Mouse (Mus musculus): Measurements from ENCODE around the gene Cnksr1.
"Not testable (repeated sequence)": the region's sequence is repeated elsewhere in the genome, so short reads cannot be mapped to it uniquely, and the experiment has no call there.

Gene Cnksr1

DNA sequence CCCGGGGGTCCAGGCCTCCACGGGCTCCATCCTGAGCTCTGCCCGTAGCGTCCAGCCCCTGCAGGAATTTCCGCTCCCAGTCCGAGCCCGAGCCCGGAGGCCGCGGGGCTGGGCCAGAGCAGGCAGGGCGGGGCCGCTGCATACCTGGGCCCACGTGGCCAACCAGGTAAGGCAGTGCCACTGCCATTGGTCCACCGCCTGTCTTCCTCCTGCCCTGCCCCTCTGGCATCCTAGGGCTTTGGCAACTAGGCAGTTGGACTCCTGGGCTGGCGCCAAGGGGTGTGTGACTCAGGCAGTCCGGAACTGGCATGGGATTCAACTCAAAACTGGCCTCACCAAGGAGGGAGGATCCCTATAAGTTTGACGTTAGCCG is at the start of gene Cnksr1:
TSS of gene Cnksr1 (minus strand) at position 121 of the 373 bp plus-strand sequence.
- no peak for DNase-seq (ENCODE audit: extremely low read depth, low read depth)

DNA sequence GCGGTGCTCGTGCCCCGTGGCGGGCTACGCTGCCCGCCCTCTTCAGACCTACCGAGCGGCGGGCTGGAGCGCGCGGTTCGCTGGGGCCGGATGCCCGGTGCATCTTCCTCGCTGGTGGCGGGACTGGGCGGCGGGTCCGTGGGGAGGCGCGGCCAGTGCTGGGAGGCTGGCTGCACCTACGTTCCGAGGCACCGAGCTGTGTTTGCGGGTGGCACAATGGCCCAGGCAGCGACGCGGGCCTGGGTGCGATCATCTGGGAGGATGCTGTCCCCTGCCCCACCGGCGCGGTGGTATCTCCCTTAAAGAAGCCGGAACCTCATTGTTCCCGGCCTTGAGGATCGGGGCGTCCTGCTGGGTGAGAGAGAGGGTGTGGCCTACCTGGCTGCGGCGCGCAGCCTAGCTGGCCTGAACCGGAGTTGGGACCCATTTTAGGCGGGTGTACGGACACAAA is 49.4 kb upstream of the Cnksr1 start, which contains the start of gene Pdik1l:
TSS of gene Pdik1l (minus strand) at position 321 of the 451 bp plus-strand sequence.
- DNase-seq (ENCODE audit: extremely low read depth, low read depth) = peak; percentile 76

DNA sequence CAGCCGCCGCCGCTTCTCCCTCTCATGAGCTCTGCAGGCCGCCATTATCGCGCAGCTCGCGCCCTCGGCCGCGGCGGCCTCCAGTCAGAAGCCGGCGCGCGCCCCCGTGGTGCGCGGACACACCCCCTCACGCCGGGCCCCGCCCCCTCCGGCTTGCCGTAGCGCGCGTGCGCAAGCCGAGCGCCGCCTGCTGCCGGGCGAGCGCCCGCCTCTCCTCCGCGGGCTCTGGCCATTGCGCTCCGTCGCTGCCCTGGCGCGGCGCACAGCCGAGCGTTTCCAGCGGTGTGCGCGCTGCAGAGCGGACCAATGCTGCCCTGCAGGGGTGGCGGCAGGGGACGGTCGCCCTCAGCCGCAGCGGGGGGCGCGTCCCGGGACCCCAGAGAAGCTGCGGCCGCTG is 49.0 kb upstream of the Cnksr1 start:
- peak; percentile 44 for DNase-seq (ENCODE audit: extremely low read depth, low read depth)

DNA sequence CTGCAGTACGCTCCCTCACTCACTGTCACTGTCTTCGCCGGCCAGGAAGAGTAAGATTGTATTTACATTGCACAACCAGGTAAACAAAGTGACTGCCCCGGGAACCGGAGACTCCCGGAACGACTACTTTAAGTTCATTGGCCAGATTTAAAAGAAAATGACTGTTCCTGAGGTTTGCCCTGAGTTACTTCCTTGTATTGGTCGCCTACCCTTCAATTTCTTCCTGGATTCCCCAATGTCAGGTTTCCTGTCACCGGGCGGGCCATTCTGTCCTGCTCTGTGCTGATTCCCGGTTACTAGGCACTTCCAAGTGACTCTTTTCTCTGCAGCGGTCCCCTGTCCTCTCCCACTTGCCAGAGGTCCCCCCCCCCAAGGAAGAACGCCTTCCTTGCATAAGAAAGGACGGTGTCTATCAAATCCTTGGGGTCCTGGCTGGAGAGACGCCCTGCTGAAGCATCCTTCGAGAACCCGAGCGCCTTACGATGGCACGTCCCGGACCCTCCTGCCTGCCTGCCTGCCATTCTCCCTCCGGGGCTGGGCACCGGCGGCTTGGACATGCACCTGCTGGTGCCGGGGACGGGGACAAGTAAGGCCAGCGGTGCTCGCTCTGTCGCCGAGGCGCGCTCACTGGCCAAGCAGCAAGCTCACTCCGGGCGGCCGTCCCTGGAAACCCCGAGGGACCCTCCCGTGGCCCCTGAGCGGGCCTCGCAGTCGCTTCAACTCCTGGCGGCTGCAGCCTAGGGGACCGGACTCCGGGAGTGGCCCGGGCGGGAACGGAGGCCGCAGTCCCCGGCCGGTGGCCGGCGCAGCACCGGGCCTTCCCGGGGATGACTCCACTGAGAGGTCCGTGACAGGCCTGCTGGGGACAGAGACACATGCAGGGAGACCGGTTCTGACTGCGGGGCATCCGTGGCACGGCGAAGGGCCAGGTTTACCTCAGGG is 48.3 kb upstream of the Cnksr1 start:
- DNase-seq (ENCODE audit: extremely low read depth, low read depth) = no peak

DNA sequence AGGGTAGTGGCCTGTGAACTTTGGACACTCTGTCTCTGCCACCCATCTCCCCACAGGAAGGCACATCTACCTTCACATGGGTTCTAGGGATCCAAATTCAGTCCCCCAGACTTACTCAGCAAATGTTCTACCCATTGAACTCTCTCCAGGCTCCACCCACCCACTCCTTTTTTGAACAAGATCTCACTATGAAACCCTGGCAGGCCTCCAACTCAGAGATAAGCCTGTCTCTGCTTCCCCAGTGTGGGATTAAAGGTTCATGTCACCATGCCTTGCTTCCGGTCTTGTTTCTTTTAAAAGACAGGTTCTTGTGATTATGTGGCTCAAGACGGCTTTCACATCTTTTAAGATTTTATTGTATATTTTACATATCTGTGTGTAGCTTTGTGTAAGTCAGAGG is 46.7 kb upstream of the Cnksr1 start:
- peak; percentile 82 for DNase-seq (ENCODE audit: extremely low read depth, low read depth)

DNA sequence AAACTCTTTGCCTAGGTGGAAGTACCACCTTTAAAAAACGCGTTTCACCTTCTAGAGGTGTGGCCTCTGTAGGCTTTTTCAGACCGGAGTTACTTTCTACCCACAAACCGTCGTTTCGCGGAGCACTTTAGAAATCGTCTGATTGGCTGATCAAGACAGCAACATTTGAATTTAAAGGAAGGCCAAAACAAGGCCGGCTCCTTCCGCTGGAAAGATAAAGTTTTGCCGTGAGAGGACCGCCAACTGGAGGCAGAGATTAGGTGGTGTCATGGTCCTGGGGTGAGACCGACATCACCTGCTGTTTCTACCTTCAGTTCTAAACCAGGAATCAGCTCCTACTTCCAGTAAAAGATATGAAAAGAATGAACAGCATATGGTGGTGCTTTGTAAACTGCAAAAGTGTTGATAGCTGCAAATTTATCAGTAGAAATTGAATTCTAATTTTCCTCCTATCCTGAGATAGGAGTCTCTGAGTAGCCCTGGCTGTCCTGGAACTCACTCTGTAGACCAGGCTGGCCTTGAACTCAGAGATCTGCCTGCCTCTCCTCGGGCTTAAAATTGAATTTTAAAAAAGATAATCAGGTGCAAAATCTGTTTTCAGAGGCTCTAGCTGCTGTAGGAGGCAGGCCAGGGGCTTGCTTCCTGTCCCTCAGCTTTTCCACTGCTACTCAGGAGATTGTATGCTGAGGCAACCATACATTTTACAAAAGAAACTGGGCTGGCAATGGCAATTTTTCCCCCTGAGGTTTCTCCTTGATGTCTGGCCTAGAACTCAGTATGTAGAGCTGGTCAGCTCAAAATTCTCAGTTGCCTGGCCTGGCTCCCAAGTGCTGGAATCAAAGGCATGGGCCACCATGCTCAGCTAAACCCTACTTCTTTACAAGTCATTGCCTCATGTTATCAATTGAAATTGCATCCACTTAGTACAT is 35.5 kb upstream of the Cnksr1 start:
- DNase-seq (ENCODE audit: extremely low read depth, low read depth) = peak; percentile 96

DNA sequence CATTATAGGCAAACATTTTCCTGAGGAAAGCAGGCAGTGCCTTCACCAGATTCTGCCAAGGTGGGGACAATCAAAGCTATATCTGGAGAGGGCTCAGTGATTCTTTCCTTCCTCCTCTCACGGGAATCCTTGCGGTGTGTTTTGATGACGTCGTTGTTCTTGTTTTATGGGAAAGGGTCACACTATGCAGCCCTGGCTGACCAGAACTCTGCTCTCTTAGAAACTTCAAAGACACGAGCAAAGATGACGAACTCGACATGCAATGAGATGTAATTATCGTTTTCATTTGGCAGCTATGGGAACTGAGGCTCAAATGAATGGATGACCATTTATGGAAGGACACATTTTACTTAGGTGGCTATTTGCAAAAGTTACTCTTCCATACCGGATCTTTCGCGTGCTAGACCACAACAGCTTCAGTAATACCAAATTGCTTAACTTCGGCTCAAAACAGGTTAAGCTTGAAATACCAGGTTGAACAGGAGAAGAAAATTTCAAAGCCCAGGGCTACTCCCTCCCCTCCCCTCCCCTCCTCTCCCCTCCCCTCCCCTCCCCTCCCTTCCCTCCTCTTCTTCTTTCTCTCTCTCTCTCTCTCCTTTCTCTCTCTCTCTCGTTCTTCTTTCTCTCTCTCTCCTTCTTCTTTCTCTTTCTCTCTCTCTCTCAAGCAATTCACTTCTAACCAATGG is 34.7 kb upstream of the Cnksr1 start:
- DNase-seq (ENCODE audit: extremely low read depth, low read depth) = no peak

DNA sequence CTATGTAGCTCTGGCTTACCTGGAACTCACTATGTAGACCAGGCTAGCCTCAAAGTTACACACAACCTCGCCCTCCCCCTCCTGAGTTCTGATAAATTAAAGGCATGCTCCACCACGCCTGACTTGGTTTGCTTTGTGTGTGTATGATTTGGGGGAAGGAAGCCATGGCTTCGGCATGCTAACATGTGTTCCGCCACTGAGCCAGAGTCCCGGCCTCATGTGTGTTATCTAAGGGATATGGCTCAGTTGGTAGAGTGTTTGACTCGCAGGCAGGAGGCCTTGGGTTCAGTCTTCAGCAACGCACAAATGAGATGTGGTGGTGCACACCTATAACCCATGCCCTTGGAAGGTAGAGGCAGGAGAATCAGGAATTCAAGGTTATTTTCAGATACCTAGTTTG is 33.8 kb upstream of the Cnksr1 start:
- no peak for DNase-seq (ENCODE audit: extremely low read depth, low read depth)

DNA sequence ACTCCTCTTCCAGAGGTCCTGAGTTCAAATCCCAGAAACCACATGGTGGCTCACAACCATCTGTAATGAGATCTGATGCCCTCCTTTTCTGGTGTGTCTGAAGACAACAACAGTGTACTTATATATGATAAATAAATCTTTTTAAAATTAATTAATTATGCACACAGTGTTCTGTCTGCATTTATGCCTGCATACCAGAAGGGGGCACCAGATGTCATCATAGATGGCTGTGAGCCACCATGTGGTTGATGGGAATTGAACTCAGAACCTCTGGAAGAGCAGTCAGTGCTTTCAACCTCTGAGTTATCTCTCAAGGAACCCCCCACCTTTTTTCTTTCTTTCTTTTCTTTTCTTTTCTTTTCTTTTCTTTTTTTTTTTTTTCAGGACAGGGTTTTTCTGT is 31.4 kb upstream of the Cnksr1 start:
- not testable (repeated sequence) for DNase-seq (ENCODE audit: extremely low read depth, low read depth)

DNA sequence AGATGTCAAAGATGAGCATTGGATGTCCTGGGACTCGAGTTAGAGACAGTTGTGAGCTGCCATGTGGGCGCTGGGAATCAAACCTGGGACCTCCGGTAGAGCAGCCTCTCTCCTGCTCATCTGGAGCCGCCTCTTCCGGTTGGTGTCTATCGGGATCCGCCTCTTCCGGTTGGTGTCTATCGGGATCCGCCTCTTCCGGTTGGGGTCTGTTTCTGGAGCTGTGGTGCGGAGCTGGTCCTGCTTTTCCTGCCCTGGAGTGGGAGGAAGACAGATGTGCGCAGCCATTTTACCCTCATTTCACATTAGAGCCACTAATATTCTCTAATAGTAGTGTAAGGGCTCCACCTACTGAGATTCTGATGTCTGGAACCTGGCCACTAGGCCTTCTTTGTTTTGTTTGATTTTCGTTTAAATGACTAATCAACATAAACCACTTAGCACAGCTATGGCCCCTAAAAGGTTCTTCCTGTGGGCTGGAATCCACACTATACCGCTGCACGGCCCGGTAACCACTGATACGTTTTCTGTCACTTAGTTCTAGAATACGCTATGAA is 30.0 kb upstream of the Cnksr1 start:
- DNase-seq (ENCODE audit: extremely low read depth, low read depth) = no peak

DNA sequence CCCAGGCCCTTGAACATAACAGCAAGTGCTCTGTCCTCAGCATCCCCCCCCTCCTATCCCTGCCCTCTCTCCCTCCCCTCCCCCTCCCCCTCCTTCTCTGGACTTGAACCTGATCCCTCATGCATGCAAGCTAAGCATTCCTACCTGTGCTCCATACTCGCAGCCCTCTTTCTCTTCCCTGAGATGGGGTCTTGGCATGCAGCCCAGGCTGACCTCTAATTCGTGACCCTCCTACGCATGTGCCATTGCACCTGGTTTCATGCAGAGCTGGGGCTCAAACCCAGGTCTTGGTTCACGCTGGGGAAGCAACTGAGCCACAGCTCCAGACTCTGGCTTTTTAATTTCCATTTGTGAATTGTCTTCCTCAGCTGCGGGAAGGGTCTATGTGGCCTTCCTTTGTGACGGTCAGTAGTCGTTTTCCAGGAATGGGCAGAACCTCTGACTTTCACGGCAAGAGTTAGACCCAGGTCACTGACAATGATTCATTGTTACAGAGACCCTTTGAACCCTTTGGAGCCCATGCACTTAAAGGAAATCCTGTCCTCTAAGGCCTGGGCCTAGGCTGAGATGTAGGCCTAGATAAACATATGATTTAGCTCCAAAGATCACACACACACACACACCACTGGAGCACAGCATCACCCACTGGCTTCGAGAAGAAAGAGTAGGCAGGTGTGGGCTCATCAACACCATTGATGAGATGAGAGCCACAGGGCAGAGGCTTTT is 27.8 kb upstream of the Cnksr1 start:
- no peak for DNase-seq (ENCODE audit: extremely low read depth, low read depth)

DNA sequence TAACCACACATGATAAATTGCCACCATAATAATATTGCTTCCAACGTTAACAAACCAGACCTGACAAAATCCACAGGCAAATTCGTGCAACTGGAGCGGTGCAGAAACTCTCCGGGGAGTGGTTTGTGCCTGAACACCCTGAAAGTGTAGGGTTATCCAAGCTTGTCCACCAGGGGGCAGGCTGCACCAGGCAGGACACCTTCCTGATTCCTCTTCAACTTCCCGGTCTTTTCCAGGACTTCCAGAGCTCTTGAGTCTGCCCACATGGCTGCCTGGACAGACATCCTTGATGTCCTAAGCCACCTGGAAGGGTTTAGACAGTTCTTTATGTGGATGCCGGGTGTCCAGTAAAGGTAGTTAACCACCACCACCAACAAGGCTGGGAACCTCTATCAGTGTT is 25.0 kb upstream of the Cnksr1 start:
- no peak for DNase-seq (ENCODE audit: extremely low read depth, low read depth)

DNA sequence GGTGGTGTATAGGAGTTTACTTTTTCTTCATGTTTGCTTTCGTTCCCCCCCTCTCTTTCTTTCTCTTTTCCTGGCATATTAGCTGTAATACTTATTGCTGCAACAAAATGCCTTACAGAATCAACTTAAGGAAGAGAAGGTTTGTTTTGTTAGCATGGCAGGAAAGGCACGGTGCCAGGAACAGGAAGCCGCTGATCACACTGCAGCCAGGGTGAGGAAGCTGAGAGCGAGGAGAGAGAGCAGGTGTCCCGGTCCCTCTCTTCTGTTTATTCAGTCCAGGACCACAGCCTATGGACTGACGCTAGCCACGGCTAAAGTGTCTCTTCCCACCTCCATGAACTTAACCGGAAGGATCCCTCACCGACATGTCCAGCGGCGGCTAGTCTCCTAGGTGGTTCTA is 20.2 kb upstream of the Cnksr1 start:
- DNase-seq (ENCODE audit: extremely low read depth, low read depth) = no peak

DNA sequence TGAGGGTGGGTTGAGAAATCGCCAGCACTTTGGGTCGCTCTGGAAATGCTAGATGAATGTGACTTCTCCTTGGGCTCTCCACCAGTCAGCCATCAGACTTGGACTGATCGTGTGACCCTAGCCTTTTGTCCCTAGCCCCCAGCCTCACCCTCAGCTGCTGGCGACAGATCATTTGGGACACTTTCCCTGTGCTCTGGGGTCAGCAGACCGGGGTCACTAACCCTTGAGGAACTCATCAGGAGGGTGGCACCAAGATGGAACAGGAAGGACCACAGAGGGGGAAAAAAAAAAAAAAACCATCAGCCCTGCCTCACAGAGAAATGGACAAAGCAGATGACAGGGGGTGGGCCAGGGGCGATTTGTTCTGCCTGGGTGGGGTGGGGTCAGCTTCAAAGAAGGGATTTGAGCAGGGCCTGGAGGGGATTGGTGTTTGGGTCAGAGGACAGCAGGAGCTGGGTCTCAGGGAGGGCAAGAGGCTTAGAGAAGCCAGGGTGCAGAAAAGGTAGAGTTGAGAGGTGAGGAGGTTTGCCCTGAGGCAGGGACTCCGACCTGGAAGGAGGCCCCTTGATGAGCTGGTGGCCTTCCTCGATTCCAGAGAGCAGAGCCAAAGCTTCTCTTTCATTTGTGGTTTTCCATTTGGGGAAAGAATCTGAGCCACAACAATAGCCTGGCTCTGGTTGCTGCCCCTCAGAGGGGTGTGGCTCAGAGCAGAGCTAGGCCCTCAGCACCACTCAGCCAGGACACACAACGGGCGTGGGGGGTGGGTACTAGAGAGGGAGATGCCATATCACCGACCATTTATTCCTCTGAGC is 19.2 kb upstream of the Cnksr1 start:
- no peak for DNase-seq (ENCODE audit: extremely low read depth, low read depth)

DNA sequence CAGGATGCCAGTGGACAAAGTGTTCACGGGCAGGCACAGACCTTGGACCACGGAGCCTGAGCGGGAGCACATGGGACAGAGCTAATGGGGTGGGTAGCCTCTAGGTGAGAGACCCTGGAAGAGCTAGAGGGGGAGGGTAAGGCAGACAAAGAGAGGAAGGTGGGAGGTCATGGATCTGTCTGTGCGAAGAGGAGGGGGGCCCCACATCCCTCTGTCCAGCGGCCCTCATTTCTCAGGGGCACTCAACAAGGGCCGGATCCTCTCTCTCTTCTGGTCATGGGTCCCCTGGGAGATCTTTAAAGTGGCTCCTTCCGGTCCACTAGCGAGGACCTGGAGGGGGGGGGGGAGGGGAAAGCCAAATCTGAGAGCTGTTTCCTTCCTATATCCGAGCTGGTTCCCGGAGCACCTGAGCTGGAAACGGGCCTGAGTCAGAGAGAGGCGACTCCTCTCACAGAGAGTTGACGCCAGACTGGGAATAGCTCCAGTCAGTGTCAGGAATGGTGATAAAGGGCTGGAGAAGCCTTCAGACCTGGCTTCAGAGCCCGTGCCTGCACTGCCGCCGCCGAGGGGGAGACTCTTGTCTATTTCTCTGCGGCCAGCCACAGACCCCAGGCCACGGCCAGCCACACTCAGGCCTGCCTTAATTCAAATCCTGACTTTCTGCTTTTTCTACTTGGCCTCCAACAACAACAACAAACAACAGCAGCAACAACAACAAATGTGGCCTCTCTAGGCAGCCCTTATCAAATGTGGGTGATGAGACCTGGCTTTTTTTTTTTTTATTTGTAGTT is 18.4 kb upstream of the Cnksr1 start:
- no peak for DNase-seq (ENCODE audit: extremely low read depth, low read depth)

DNA sequence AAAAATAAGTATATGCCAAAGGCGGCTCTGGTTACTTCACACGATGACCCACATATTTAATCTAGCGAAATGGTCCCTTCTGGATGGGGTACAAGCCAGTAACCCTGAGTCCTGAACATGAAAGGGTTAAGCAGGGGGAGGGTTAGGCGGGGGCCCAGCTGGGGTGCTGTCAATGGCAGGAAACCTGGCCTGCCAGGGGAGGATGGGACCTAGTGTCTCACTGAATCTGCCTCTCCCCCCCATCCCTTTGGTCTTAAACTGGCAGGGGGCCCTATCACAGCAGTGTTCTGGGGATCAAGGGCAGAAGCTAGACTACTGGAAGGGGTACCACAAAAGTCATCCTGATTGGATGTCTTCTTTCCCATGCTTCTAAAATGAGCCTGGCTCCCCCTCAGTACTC is 17.7 kb upstream of the Cnksr1 start:
- DNase-seq (ENCODE audit: extremely low read depth, low read depth) = no peak

DNA sequence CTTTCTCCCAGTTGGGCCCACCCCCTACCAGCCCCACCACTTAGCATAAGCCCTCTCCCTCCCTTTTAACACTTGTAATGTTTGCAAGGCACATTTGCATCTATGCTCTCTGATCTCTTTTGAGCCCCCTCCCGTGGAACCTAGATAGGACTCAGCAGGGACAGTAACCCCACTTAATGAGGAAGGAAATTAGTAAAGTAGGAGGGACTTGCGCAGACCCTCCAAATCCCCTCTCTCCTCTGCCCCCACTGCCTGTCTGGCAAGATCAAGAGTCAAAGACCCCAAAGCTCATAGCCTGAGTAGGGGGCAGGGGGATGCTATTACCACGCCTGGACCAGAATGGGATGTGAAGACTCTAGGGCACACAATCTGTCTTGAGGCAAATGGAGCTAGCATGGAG is 16.6 kb upstream of the Cnksr1 start:
- no peak for DNase-seq (ENCODE audit: extremely low read depth, low read depth)

DNA sequence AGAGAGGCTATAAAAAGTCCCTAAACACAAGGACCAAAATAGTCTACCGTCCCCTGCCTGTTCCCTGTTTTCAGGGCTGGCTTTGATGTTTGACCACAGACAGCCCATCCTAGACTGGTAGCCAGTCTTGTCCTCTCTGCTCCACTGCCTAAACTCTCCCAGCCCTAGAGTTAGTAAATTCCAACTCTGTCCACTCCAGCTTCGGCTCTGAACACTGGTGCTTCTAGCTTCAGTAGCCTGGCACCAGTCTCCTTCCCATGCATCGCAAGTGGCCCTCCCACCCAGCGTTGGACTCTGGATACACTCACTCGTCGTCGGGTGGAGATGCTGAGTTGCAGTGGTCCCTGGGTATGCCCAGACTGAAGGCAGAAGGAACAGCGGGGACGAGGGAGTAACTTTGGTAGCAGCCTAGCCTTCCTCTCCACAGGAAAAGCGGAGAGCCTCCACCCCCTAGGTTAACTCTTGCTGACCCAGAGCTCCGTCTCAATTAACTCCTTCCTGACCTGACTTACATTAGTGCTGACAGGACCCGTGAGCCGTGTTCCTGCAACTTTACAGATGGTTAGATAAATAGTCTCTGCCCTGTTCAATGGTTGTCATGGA is 15.6 kb upstream of the Cnksr1 start, which contains the start of gene Grrp1:
TSS of gene Grrp1 (minus strand) at position 385 of the 603 bp plus-strand sequence.
- DNase-seq (ENCODE audit: extremely low read depth, low read depth) = no peak
